Mouse (Mus musculus) intestine, postnatal 0 days (tissue): ENCODE data around the gene Scnn1b. TPM values are rescaled to one million over a fixed set of nuclear protein-coding genes. Genes with fewer than 3 reads are reported as not detected.

Experiments
- ATAC-seq: fragments of 200-750 bp; cut with Nextera tagmentation; 2 replicates; pipeline ENCODE4 v1.8.0; 2017; ENCODE audit warnings: mild to moderate bottlenecking, moderate TSS enrichment, moderate library complexity
- H3K27ac ChIP-seq: fragments of 300-500 bp; sonication (generic); 2 replicates; pipeline ENCODE4 v1.5.1; 2014; ENCODE audit warnings: mild to moderate bottlenecking, low read depth, low read length, moderate library complexity
- H3K27me3 ChIP-seq: fragments of 300-500 bp; sonication (generic); replicated peaks from 2 replicates; pipeline ENCODE4 v1.6.1; 2014; ENCODE audit warnings: low read length, mixed read lengths; ENCODE audit not compliant: control insufficient read depth, insufficient read depth
- H3K36me3 ChIP-seq: fragments of 300-500 bp; sonication (generic); 2 replicates; pipeline ENCODE4 v1.6.1; 2014; ENCODE audit warnings: mild to moderate bottlenecking, moderate library complexity; ENCODE audit not compliant: control insufficient read depth, insufficient read depth
- H3K4me1 ChIP-seq: fragments of 300-500 bp; sonication (generic); replicated peaks from 2 replicates; pipeline ENCODE4 v1.6.1; 2014; ENCODE audit warnings: antibody characterized with exemption, low read length, mixed read lengths; ENCODE audit not compliant: control insufficient read depth, insufficient read depth
- H3K4me2 ChIP-seq: fragments of 300-500 bp; sonication (generic); replicated peaks from 2 replicates; pipeline ENCODE4 v1.6.1; 2014; ENCODE audit warnings: low read depth, mild to moderate bottlenecking, moderate library complexity
- H3K4me3 ChIP-seq: fragments of 300-500 bp; sonication (generic); 2 replicates; pipeline ENCODE4 v1.5.1; 2014; ENCODE audit warnings: low read depth, low read length
- H3K9ac ChIP-seq: fragments of 300-500 bp; sonication (generic); 2 replicates; pipeline ENCODE4 v1.6.1; 2014; ENCODE audit warnings: mild to moderate bottlenecking, low read depth, low read length
- H3K9me3 ChIP-seq: fragments of 300-500 bp; sonication (generic); 2 replicates; pipeline ENCODE4 v1.6.1; 2016; ENCODE audit warnings: mixed run types; ENCODE audit not compliant: control insufficient read depth
- CTCF ChIP-seq: sonication (generic); IDR thresholded peaks from 2 replicates; pipeline ENCODE4 v1.5.1; 2016; ENCODE audit warnings: low read depth, mild to moderate bottlenecking, control low read depth, antibody characterized with exemption, moderate library complexity
- WGBS: fragments of 180-500 bp; shearing (Covaris S2); extraction: QIAGEN DNeasy Blood & Tissue Kit; methylation state at CpG from one replicate; pipeline ENCODE4 v1.1.7; 2014; 5-methylcytosine and 5-hydroxymethylcytosine counted together
- polyA plus RNA-seq: library from polyadenylated mRNA; unstranded; fragments of >200 nt; fragmentation: Nextera tagmentation; extraction: Ambion mirVana; gene quantifications from 2 replicates; pipeline ENCODE4 v1.2.1, GENCODE M21; 2015

The Scnn1b gene
- polyA plus RNA-seq = 0.27 and 0.52 TPM in 2 replicates

GRCm38 (mm10) chr7:121864858-121865585 lies at the start of gene Scnn1b:
TSS of gene Scnn1b (plus strand) at chr7:121865038.
- Histone ChIP-seq H3K4me2 (peak within 1 kb of the TSS; percentile 50), H3K9ac (no peak within 1 kb of the TSS), H3K4me3 (0 out of 2 replicates have a peak within 1 kb of the TSS, but pooled peaks have one; percentile 12), H3K9me3 (no peaks in the 10 kb centered on the region), H3K27me3 (peaks cover 18% of the 10 kb centered on the region; the same call in 1 of the 2 replicates), H3K27ac (no peak within 1 kb of the TSS), H3K4me1 (no peaks in the 10 kb centered on the region), H3K36me3 (no peaks in the 10 kb centered on the region)
- TF ChIP-seq CTCF = no peak
- no peak for ATAC-seq
- WGBS = 3% methylated on average over 38 of the region's 42 CpGs

- no peak for TF ChIP-seq CTCF
- Histone ChIP-seq H3K27ac (no peak overlapping the region), H3K4me1 (no peaks in the 10 kb centered on the region), H3K36me3 (no peaks in the 10 kb centered on the region), H3K4me2 (no peak overlapping the region), H3K4me3 (no peak overlapping the region), H3K27me3 (no peaks in the 10 kb centered on the region), H3K9me3 (no peaks in the 10 kb centered on the region), H3K9ac (no peak overlapping the region)
- ATAC-seq = no peak
- WGBS = 90% methylated on average over 6 of the region's 6 CpGs
Measured at GRCm38 (mm10) chr7:121821632-121822031, 43.2 kb upstream of the Scnn1b start.

GRCm38 (mm10) chr7:121828481-121828880 lies 36.4 kb upstream of the Scnn1b start:
- no peak for TF ChIP-seq CTCF
- Histone ChIP-seq H3K9me3 (no peaks in the 10 kb centered on the region), H3K9ac (no peak overlapping the region), H3K27ac (no peak overlapping the region), H3K4me1 (no peaks in the 10 kb centered on the region), H3K36me3 (no peaks in the 10 kb centered on the region), H3K4me3 (no peak overlapping the region), H3K27me3 (no peaks in the 10 kb centered on the region), H3K4me2 (no peak overlapping the region)
- WGBS = 75% methylated on average over 1 of the region's 1 CpGs
- no peak for ATAC-seq

GRCm38 (mm10) chr7:121835392-121835791 lies 29.4 kb upstream of the Scnn1b start:
- Histone ChIP-seq H3K27ac (no peak overlapping the region), H3K27me3 (no peaks in the 10 kb centered on the region), H3K4me2 (no peak overlapping the region), H3K4me3 (no peak overlapping the region), H3K9ac (no peak overlapping the region), H3K36me3 (no peaks in the 10 kb centered on the region), H3K9me3 (no peaks in the 10 kb centered on the region), H3K4me1 (no peaks in the 10 kb centered on the region)
- TF ChIP-seq CTCF = peak; percentile 38
- WGBS = 83% methylated on average over 7 of the region's 7 CpGs
- ATAC-seq = no peak

GRCm38 (mm10) chr7:121836827-121837226 lies 28.0 kb upstream of the Scnn1b start:
- Histone ChIP-seq H3K9ac (no peak overlapping the region), H3K27ac (no peak overlapping the region), H3K4me1 (no peaks in the 10 kb centered on the region), H3K4me3 (no peak overlapping the region), H3K36me3 (no peaks in the 10 kb centered on the region), H3K4me2 (no peak overlapping the region), H3K9me3 (no peaks in the 10 kb centered on the region), H3K27me3 (no peaks in the 10 kb centered on the region)
- ATAC-seq = no peak
- WGBS = 68% methylated on average over 7 of the region's 7 CpGs
- TF ChIP-seq CTCF = no peak

- Histone ChIP-seq H3K27me3 (no peaks in the 10 kb centered on the region), H3K9ac (no peak overlapping the region), H3K4me1 (no peaks in the 10 kb centered on the region), H3K36me3 (no peaks in the 10 kb centered on the region), H3K9me3 (no peaks in the 10 kb centered on the region), H3K4me2 (no peak overlapping the region), H3K27ac (no peak overlapping the region), H3K4me3 (no peak overlapping the region)
- ATAC-seq = no peak
- WGBS = 81% methylated on average over 7 of the region's 7 CpGs
- no peak for TF ChIP-seq CTCF
Measured at GRCm38 (mm10) chr7:121840810-121841209, 24.0 kb upstream of the Scnn1b start.
